In genomic region chr19:37585210-37585609, GRCm38 (mm10) we compare ENCODE assay signal across 16 mouse cellular contexts. TPM values are rescaled to one million over a fixed set of nuclear protein-coding genes. Genes with fewer than 3 reads are reported as not detected.
DNase-seq lines count a peak whose midpoint lies in the region; ATAC-seq and TF ChIP-seq lines count a peak whose summit lies in the region.
"Had no signal": no experiment of that assay in that cellular context is flagged by ENCODE, and none has a peak within 500 bp of the region (broad histone marks: within the 10 kb centered on the region; RNA-seq: fewer than 3 reads in every experiment).

No protein-coding gene starts in this region.

- no peak overlapping the region for H3K27ac ChIP-seq in intestine, embryonic 15.5 days
- no peak overlapping the region for H3K27ac ChIP-seq in intestine, embryonic 16.5 days (ENCODE audit: low read length)
- no peak overlapping the region for H3K27ac ChIP-seq in lung, postnatal 0 days (ENCODE audit: low read length)
- no peak overlapping the region for H3K27ac ChIP-seq in forebrain, embryonic 16.5 days (ENCODE audit: low read length)
- H3K27ac ChIP-seq: embryonic facial prominence, embryonic 13.5 days; forebrain, embryonic 15.5 days; heart, embryonic 13.5 days; hindbrain, embryonic 14.5 days; midbrain, embryonic 10.5 days had no signal

- no peak for ATAC-seq in intestine, embryonic 15.5 days
- no peak for ATAC-seq in intestine, embryonic 16.5 days
- peak; percentile 65 for ATAC-seq in lung, postnatal 0 days
- ATAC-seq in megakaryocyte progenitor cell, adult 5-6 weeks (replicated peaks; ENCODE audit: poor library complexity) = peak; percentile 81
- ATAC-seq in forebrain, embryonic 16.5 days = no peak
- ATAC-seq: activated CD4-positive, CD25-positive, alpha-beta regulatory T cell, adult 4 months; forebrain, embryonic 15.5 days had no signal

- no peaks in the 10 kb centered on the region for H3K9me3 ChIP-seq in intestine, embryonic 15.5 days
- no peaks in the 10 kb centered on the region for H3K9me3 ChIP-seq in intestine, embryonic 16.5 days (ENCODE audit: control insufficient read depth, low read length)
- no peaks in the 10 kb centered on the region for H3K9me3 ChIP-seq in lung, postnatal 0 days (ENCODE audit: low read length)
- no peaks in the 10 kb centered on the region for H3K9me3 ChIP-seq in forebrain, embryonic 16.5 days (ENCODE audit: control insufficient read depth, low read length)
- H3K9me3 ChIP-seq: embryonic facial prominence, embryonic 13.5 days; forebrain, embryonic 15.5 days; heart, embryonic 13.5 days; midbrain, embryonic 10.5 days had no signal

- TF ChIP-seq CTCF in lung, postnatal 0 days (IDR thresholded peaks at IDR 0.05) = no peak

- no peak for TF ChIP-seq EP300 in lung, postnatal 0 days (IDR thresholded peaks at IDR 0.05)

- H3K27me3 ChIP-seq in intestine, embryonic 15.5 days (replicated peaks) = no peaks in the 10 kb centered on the region
- H3K27me3 ChIP-seq in intestine, embryonic 16.5 days (replicated peaks; ENCODE audit: control insufficient read depth, insufficient read depth, low read length) = no peaks in the 10 kb centered on the region
- H3K27me3 ChIP-seq in lung, postnatal 0 days (replicated peaks; ENCODE audit: insufficient read depth, low read length) = no peaks in the 10 kb centered on the region
- no peaks in the 10 kb centered on the region for H3K27me3 ChIP-seq in forebrain, embryonic 16.5 days (replicated peaks; ENCODE audit: control insufficient read depth, insufficient read depth, low read length)
- H3K27me3 ChIP-seq: embryonic facial prominence, embryonic 13.5 days; forebrain, embryonic 15.5 days; heart, embryonic 13.5 days had no signal

- DNase-seq in lung, postnatal 0 days (ENCODE audit: low spot score) = peak; percentile 58
- no peak for DNase-seq in lung, postnatal 14 days
- DNase-seq in forelimb bud, embryonic 11.5 days (ENCODE audit: low read depth, low spot score) = peak; percentile 50
- no peak for DNase-seq in urinary bladder, postnatal 36 days (ENCODE audit: low spot score in 2 of 2)
- DNase-seq: cerebellum, adult 2 months; gastrocnemius, postnatal 14 days had no signal

- H3K4me1 ChIP-seq in intestine, embryonic 15.5 days (replicated peaks) = 0 out of 2 replicates have a peak, but pooled peaks cover 2% of the 10 kb centered on the region
- no peaks in the 10 kb centered on the region for H3K4me1 ChIP-seq in intestine, embryonic 16.5 days (ENCODE audit: control insufficient read depth, insufficient read depth, low read length)
- H3K4me1 ChIP-seq in lung, postnatal 0 days (ENCODE audit: insufficient read depth, low read depth, low read length) = 0 out of 2 replicates have a peak, but pooled peaks cover 6% of the 10 kb centered on the region
- no peaks in the 10 kb centered on the region for H3K4me1 ChIP-seq in forebrain, embryonic 16.5 days (replicated peaks; ENCODE audit: control insufficient read depth, insufficient read depth, low read length)
- H3K4me1 ChIP-seq: embryonic facial prominence, embryonic 13.5 days; forebrain, embryonic 15.5 days had no signal

- H3K36me3 ChIP-seq in intestine, embryonic 15.5 days = no peaks in the 10 kb centered on the region
- no peaks in the 10 kb centered on the region for H3K36me3 ChIP-seq in intestine, embryonic 16.5 days (ENCODE audit: control insufficient read depth, insufficient read depth, low read length)
- no peaks in the 10 kb centered on the region for H3K36me3 ChIP-seq in lung, postnatal 0 days (ENCODE audit: insufficient read depth, low read length)
- H3K36me3 ChIP-seq in forebrain, embryonic 16.5 days (ENCODE audit: control insufficient read depth, insufficient read depth) = no peaks in the 10 kb centered on the region
- H3K36me3 ChIP-seq: embryonic facial prominence, embryonic 13.5 days; midbrain, embryonic 10.5 days had no signal

- no peak overlapping the region for H3K9ac ChIP-seq in intestine, embryonic 15.5 days
- no peak overlapping the region for H3K9ac ChIP-seq in intestine, embryonic 16.5 days (ENCODE audit: low read depth, low read length)
- H3K9ac ChIP-seq in lung, postnatal 0 days (replicated peaks; ENCODE audit: low read depth) = no peak overlapping the region
- H3K9ac ChIP-seq in forebrain, embryonic 16.5 days (replicated peaks; ENCODE audit: low read depth, low read length) = no peak overlapping the region
- H3K9ac ChIP-seq: embryonic facial prominence, embryonic 13.5 days; forebrain, embryonic 15.5 days; heart, embryonic 13.5 days; hindbrain, embryonic 14.5 days had no signal

- no peak overlapping the region for H3K4me3 ChIP-seq in intestine, embryonic 15.5 days (replicated peaks)
- H3K4me3 ChIP-seq in intestine, embryonic 16.5 days (ENCODE audit: low read length) = no peak overlapping the region
- no peak overlapping the region for H3K4me3 ChIP-seq in lung, postnatal 0 days (ENCODE audit: low read depth, low read length)
- H3K4me3 ChIP-seq in forebrain, embryonic 16.5 days (replicated peaks; ENCODE audit: low read length) = no peak overlapping the region
- H3K4me3 ChIP-seq: embryonic facial prominence, embryonic 13.5 days; forebrain, embryonic 15.5 days; heart, embryonic 13.5 days; midbrain, embryonic 10.5 days had no signal

- 37% methylated on average over 14 of the region's 14 CpGs for WGBS in intestine, embryonic 15.5 days
- WGBS in intestine, embryonic 16.5 days = 42% methylated on average over 14 of the region's 14 CpGs
- WGBS in lung, postnatal 0 days = 15% methylated on average over 14 of the region's 14 CpGs
- 48% methylated on average over 14 of the region's 14 CpGs for WGBS in forebrain, embryonic 16.5 days

- 0 out of 2 replicates have a peak overlapping the region, but pooled peaks have one; percentile 33 for H3K4me2 ChIP-seq in intestine, embryonic 15.5 days (replicated peaks)
- H3K4me2 ChIP-seq in intestine, embryonic 16.5 days (ENCODE audit: low read depth, low read length) = no peak overlapping the region
- peak overlapping the region; percentile 27 for H3K4me2 ChIP-seq in lung, postnatal 0 days (replicated peaks; ENCODE audit: low read depth, low read length)
- H3K4me2 ChIP-seq in forebrain, embryonic 16.5 days (ENCODE audit: low read length) = no peak overlapping the region
- H3K4me2 ChIP-seq: embryonic facial prominence, embryonic 13.5 days; forebrain, embryonic 15.5 days; heart, embryonic 13.5 days; hindbrain, embryonic 14.5 days had no signal

RNA-seq across cellular contexts. Expression of gene Exoc6, which starts 35.0 kb away (rescaled TPM):
- polyA plus RNA-seq in intestine, embryonic 15.5 days (2015; fragmentation: Nextera tagmentation; extraction: Ambion mirVana) = 17.8 and 18.9 TPM in 2 replicates
- polyA plus RNA-seq in intestine, embryonic 16.5 days (2015; fragmentation: Nextera tagmentation; extraction: Ambion mirVana) = 21.7 and 23.8 TPM in 2 replicates
- 11.3 and 11.9 TPM in 2 replicates for polyA plus RNA-seq in lung, postnatal 0 days (2015; fragmentation: Nextera tagmentation; extraction: Ambion mirVana)
- total RNA-seq in megakaryocyte progenitor cell, adult 5-6 weeks (2015) = 57.3 and 63.3 TPM in 2 replicates
- 75.7 and 84.5 TPM in 2 replicates for total RNA-seq in megakaryocyte progenitor cell, adult 5-6 weeks (2017)
- 28.3 and 30.1 TPM in 2 replicates for polyA plus RNA-seq in forebrain, embryonic 16.5 days (2015; fragmentation: Nextera tagmentation; extraction: Ambion mirVana)

Comparison
In these comparisons a context has a peak if more than half of its experiments do, and no peak if none do; other contexts are left out.
1. H3K4me2 ChIP-seq: peak in intestine, embryonic 15.5 days (single experiment) and lung, postnatal 0 days (single experiment); none in intestine, embryonic 16.5 days (single experiment) and forebrain, embryonic 16.5 days (single experiment).
2. DNase-seq: peak in lung, postnatal 0 days (single experiment) and forelimb bud, embryonic 11.5 days (single experiment); none in lung, postnatal 14 days (single experiment) and urinary bladder, postnatal 36 days (0 of 2).
3. ATAC-seq: peak in lung, postnatal 0 days (single experiment) and megakaryocyte progenitor cell, adult 5-6 weeks (single experiment); none in intestine, embryonic 15.5 days (single experiment), intestine, embryonic 16.5 days (single experiment) and forebrain, embryonic 16.5 days (single experiment).